Mouse (Mus musculus) testis, adult 2 months (tissue): ENCODE measurements around the gene Klra10. TPM values are rescaled to one million over a fixed set of nuclear protein-coding genes. Genes with fewer than 3 reads are reported as not detected.
"Not testable (repeated sequence)": the region's sequence is repeated elsewhere in the genome, so short reads cannot be mapped to it uniquely, and the experiment has no call there.

ENCODE experiments used
- H3K27ac ChIP-seq: fragments of 200-500 bp; 2 replicates; pipeline ENCODE4 v1.5.1; 2012; ENCODE audit warnings: low read depth, low read length; ENCODE audit not compliant: control insufficient read depth, insufficient read depth
- H3K27me3 ChIP-seq: fragments of 200-500 bp; 2 replicates; pipeline ENCODE4 v1.6.1; 2012; ENCODE audit warnings: mild to moderate bottlenecking, low read length, moderate library complexity; ENCODE audit not compliant: control insufficient read depth, insufficient read depth
- H3K36me3 ChIP-seq: fragments of 200-500 bp; 2 replicates; pipeline ENCODE4 v1.6.1; 2012; ENCODE audit warnings: mild to moderate bottlenecking, low read length; ENCODE audit not compliant: control insufficient read depth, insufficient read depth
- H3K4me1 ChIP-seq: fragments of 200-500 bp; 2 replicates; pipeline ENCODE4 v1.6.1; 2012; ENCODE audit warnings: low read length; ENCODE audit not compliant: control insufficient read depth, insufficient read depth
- H3K4me3 ChIP-seq: fragments of 200-500 bp; 2 replicates; pipeline ENCODE4 v1.5.1; 2012; ENCODE audit warnings: low read depth, mild to moderate bottlenecking, low read length, moderate library complexity, mixed read lengths; ENCODE audit not compliant: control insufficient read depth
- CTCF ChIP-seq: fragments of 200-500 bp; IDR thresholded peaks from 2 replicates; pipeline ENCODE4 v1.5.1; 2012; ENCODE audit warnings: low read depth, mild to moderate bottlenecking, inconsistent platforms, low read length, moderate library complexity; ENCODE audit not compliant: control insufficient read depth, insufficient read depth, insufficient replicate concordance
- POLR2A ChIP-seq: fragments of 200-500 bp; IDR thresholded peaks from 2 replicates; pipeline ENCODE4 v1.6.1; 2012; ENCODE audit warnings: low read depth, mild to moderate bottlenecking, inconsistent platforms, low read length, moderate library complexity; ENCODE audit not compliant: control insufficient read depth
- polyA plus RNA-seq: library from polyadenylated mRNA; depleted of rRNA; stranded (reverse); fragments of >200 nt; gene quantifications from 2 replicates; pipeline ENCODE4 v1.2.3, GENCODE M21; 2012; rRNA removed

The Klra10 gene
- not detected in 2 replicates for polyA plus RNA-seq

DNA sequence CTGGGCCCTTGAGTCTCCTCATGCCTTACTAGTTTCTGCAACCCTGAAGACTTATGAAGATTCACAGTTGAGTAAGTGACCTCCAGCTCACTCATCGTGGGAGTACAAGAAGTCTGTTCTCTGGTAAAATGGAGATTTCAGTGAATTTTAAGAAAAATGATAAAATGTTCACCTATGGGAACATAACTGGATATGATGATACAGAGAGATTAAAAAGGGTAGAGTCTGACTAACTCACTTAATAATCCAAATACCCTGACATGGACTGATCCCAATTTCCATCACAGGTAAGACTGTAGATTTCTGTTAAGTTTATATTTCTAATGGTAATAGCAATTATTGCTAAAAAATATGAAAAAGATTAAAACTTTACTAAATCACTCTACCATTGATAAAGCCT, at the start of gene Klra10:
TSS of gene Klra10 (minus strand) at position 101 of the 400 bp plus-strand sequence.
- H3K27ac ChIP-seq, H3K36me3 ChIP-seq, H3K4me3 ChIP-seq, H3K4me1 ChIP-seq, H3K27me3 ChIP-seq: not testable (repeated sequence)

DNA sequence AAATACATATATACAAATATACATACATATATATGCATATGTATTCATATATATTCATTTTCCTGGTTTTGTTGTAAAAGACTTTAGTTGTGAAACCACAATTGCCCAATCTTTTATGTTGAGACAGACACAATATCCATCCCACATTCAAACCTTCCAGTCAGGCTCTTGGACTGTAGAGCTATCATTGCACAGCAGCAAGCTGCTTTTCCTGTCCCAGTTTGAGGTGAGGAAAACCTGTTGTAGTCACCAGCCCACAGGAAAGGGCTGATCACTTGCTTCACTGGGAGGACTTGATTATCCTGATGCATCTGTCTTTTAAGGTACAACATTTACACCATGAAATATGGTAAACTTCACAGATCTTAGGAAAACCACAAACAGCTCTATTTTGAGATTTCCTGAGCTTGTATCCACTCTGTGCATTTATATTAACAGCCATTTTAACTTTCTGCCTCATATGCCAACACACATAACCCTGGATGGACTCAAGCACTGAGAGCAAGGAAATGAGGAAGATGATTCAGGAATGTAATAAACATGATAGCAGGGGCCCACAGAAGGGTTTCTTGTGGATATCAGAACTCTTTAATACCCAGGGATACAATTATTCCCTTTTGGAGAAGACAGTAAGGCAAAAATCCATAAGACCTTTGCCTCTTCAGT, 6.4 kb upstream of the Klra10 start:
- Histone ChIP-seq H3K27me3 (no peaks in the 10 kb centered on the region), H3K36me3 (no peaks in the 10 kb centered on the region), H3K4me3 (no peak overlapping the region), H3K4me1 (no peaks in the 10 kb centered on the region), H3K27ac (no peak overlapping the region)
- no peak for TF ChIP-seq CTCF
- TF ChIP-seq POLR2A, result no peak

GRCm38 (mm10) chr6:130255326-130255725, 26.4 kb downstream of the Klra10 start:
- no peak for TF ChIP-seq POLR2A
- no peak for TF ChIP-seq CTCF
- Histone ChIP-seq H3K36me3 (no peaks in the 10 kb centered on the region), H3K27me3 (no peaks in the 10 kb centered on the region), H3K4me1 (no peaks in the 10 kb centered on the region), H3K27ac (no peak overlapping the region), H3K4me3 (no peak overlapping the region)

- Histone ChIP-seq H3K4me1 (no peaks in the 10 kb centered on the region), H3K27ac (no peak overlapping the region), H3K36me3 (no peaks in the 10 kb centered on the region), H3K27me3 (no peaks in the 10 kb centered on the region), H3K4me3 (no peak overlapping the region)
- no peak for TF ChIP-seq POLR2A
- TF ChIP-seq CTCF, result no peak
These were observed 44.2 kb downstream of the Klra10 start for GRCm38 (mm10) chr6:130237536-130237935.

- no peak overlapping the region for H3K27ac ChIP-seq
- TF ChIP-seq CTCF (no peak), POLR2A (no peak)
- no peaks in the 10 kb centered on the region for H3K4me1 ChIP-seq
These were observed 45.1 kb downstream of the Klra10 start for GRCm38 (mm10) chr6:130236635-130237034.

DNA sequence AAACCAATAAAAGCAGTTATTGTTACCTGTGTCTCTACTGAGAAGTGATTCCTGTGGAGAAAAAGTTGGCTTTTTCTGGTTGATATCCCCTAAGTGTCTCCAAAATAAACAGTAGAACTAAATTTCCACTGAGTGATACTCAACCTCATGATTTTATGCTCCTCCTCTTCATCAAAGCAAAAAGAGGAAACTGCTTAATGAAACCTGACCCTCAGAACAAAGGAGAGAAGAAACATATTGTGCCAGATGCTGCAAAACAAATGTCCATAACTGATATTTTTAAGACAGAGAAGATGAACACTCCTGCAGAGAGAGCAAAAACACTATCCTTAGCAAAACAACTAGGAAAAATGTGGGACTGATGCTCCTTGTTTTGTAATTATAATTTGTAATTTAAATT, 48.5 kb downstream of the Klra10 start, which contains the start of gene Klra7:
TSS of gene Klra7 (minus strand) at position 101 of the 400 bp plus-strand sequence.
- Histone ChIP-seq H3K4me3 (no peak within 1 kb of the TSS), H3K4me1 (no peaks in the 10 kb centered on the region), H3K27me3 (no peaks in the 10 kb centered on the region), H3K27ac (no peak within 1 kb of the TSS), H3K36me3 (no peaks in the 10 kb centered on the region)
- TF ChIP-seq POLR2A (no peak), CTCF (no peak)

More at GRCm38 (mm10) chr6:130236635-130237034, 45.1 kb downstream of the Klra10 start:
- no peaks in the 10 kb centered on the region for H3K36me3 ChIP-seq
- no peak overlapping the region for H3K4me3 ChIP-seq
- H3K27me3 ChIP-seq, result no peaks in the 10 kb centered on the region

Other genes starting within 250 kb of the Klra10 start
- not detected in 2 replicates for gene Klra4, start 214.7 kb downstream of the Klra10 start, polyA plus RNA-seq
- gene Klra8, start 152.0 kb downstream of the Klra10 start, polyA plus RNA-seq, result 0.09 TPM in 1 of 2 replicates, not detected in the other
- gene Klra9, start 88.8 kb downstream of the Klra10 start, polyA plus RNA-seq, result not detected in 2 replicates
- not detected in 2 replicates for gene Klra7, start 48.6 kb downstream of the Klra10 start, polyA plus RNA-seq
- gene Klra3, start 55.6 kb upstream of the Klra10 start, polyA plus RNA-seq, result not detected in 2 replicates
- gene Klra1, start 104.9 kb upstream of the Klra10 start, polyA plus RNA-seq, result not detected in 2 replicates